Mouse (Mus musculus) kidney, adult 8-10 months (tissue): ENCODE measurements around the gene Med12l.
"Not testable (repeated sequence)": the region's sequence is repeated elsewhere in the genome, so short reads cannot be mapped to it uniquely, and the experiment has no call there.

Experiments
- DNase-seq, 2 experiments: peaks; one replicate each; pipeline ENCODE4 v3.0.0; 2022

Med12l gene

GRCm38 (mm10) chr3:59102146-59102545, 96.5 kb downstream of the Med12l start:
- DNase-seq, result no peak

- no peak for DNase-seq
These were observed 98.8 kb downstream of the Med12l start for GRCm38 (mm10) chr3:59104462-59104861.

- DNase-seq, result no peak
These were observed 101.8 kb downstream of the Med12l start for GRCm38 (mm10) chr3:59107439-59107838.

GRCm38 (mm10) chr3:59109834-59110233, 104.2 kb downstream of the Med12l start:
- DNase-seq, result not testable (repeated sequence)

- no peak for DNase-seq
These were observed 106.3 kb downstream of the Med12l start for GRCm38 (mm10) chr3:59111944-59112343.

- not testable (repeated sequence) for DNase-seq
These were observed 107.7 kb downstream of the Med12l start for GRCm38 (mm10) chr3:59113291-59113690.

- DNase-seq, result no peak
These were observed 108.4 kb downstream of the Med12l start for GRCm38 (mm10) chr3:59113973-59114517.

GRCm38 (mm10) chr3:59121067-59121730, 115.6 kb downstream of the Med12l start:
- no peak for DNase-seq

GRCm38 (mm10) chr3:59121780-59122449, 116.3 kb downstream of the Med12l start:
- no peak for DNase-seq

- no peak for DNase-seq
These were observed 119.4 kb downstream of the Med12l start for GRCm38 (mm10) chr3:59125022-59125421.

GRCm38 (mm10) chr3:59125783-59126555, 120.3 kb downstream of the Med12l start:
- DNase-seq, result no peak

- no peak for DNase-seq
These were observed 123.1 kb downstream of the Med12l start for GRCm38 (mm10) chr3:59128681-59129080.

GRCm38 (mm10) chr3:59129547-59129946, 123.9 kb downstream of the Med12l start:
- DNase-seq, result no peak

- no peak for DNase-seq
These were observed 124.8 kb downstream of the Med12l start for GRCm38 (mm10) chr3:59130431-59130830.

- no peak for DNase-seq
These were observed 125.5 kb downstream of the Med12l start for GRCm38 (mm10) chr3:59131081-59131480.

- no peak for DNase-seq
These were observed 126.3 kb downstream of the Med12l start for GRCm38 (mm10) chr3:59131966-59132365.

- no peak for DNase-seq
These were observed 127.6 kb downstream of the Med12l start for GRCm38 (mm10) chr3:59133189-59133588.

- no peak for DNase-seq
These were observed 130.5 kb downstream of the Med12l start for GRCm38 (mm10) chr3:59135911-59136653.

- DNase-seq, result no peak
These were observed 133.4 kb downstream of the Med12l start for GRCm38 (mm10) chr3:59138946-59139468.

- no peak for DNase-seq
These were observed 134.0 kb downstream of the Med12l start for GRCm38 (mm10) chr3:59139651-59140051.

GRCm38 (mm10) chr3:59140115-59140514, 134.5 kb downstream of the Med12l start:
- no peak for DNase-seq

- not testable (repeated sequence) for DNase-seq
These were observed 135.3 kb downstream of the Med12l start for GRCm38 (mm10) chr3:59140941-59141340.
